Mouse (Mus musculus): ENCODE measurements around the gene Agpat4. TPM values are rescaled to one million over a fixed set of nuclear protein-coding genes. Genes with fewer than 3 reads are reported as not detected.

Agpat4 gene
- total and polyA plus RNA-seq, 2 experiments from 2014 or later: 47.7 to 58.2 TPM

DNA sequence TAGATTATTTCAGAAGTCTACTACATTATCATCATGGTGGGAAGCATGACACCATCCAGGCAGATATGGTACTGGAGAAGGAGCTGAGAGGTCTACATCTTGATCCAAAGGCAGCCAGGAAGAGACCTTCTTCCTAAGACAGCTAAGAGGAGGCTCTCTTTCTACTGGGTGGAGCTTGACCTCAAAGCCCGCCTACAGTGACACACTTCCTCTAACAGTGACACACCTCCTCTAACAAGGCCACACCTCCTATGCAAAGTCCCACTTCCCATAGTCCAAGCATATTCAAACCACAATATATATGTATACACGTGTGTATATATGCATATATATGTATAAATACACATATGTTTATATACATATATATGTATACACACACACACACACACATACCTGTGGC is 32.5 kb downstream of the Agpat4 start:
- H3K27ac ChIP-seq (ENCODE audit: low read depth, low read length): no peak overlapping the region
- no peaks in the 10 kb centered on the region for H3K4me1 ChIP-seq (ENCODE audit: insufficient read depth, low read length)
- TF ChIP-seq CTCF (IDR thresholded peaks at IDR 0.05): no peak
- peaks cover 20% of the 10 kb centered on the region for H3K36me3 ChIP-seq (ENCODE audit: insufficient read depth, low read length)
- no peak overlapping the region for H3K4me2 ChIP-seq (ENCODE audit: low read depth, low read length, poor library complexity, severe bottlenecking)
- H3K27me3 ChIP-seq (ENCODE audit: insufficient read depth, low read length): no peaks in the 10 kb centered on the region
- H3K9ac ChIP-seq (replicated peaks; ENCODE audit: low read length, poor library complexity, severe bottlenecking): no peak overlapping the region
- ATAC-seq (ENCODE audit: low FRiP score) (no peak), DNase-seq (ENCODE audit: low spot score) (no peak)
- 99% methylated on average over 2 of the region's 2 CpGs for WGBS
- H3K9me3 ChIP-seq (ENCODE audit: low read length): no peaks in the 10 kb centered on the region
- H3K4me3 ChIP-seq (ENCODE audit: low read depth, low read length): no peak overlapping the region

GRCm38 (mm10) chr17:12154260-12154659 is 35.8 kb downstream of the Agpat4 start:
- no peak for DNase-seq (ENCODE audit: low spot score)

GRCm38 (mm10) chr17:12155236-12155635 is 36.7 kb downstream of the Agpat4 start:
- WGBS: 90% methylated on average over 6 of the region's 6 CpGs
- Histone ChIP-seq H3K36me3 (ENCODE audit: insufficient read depth, low read length) (peaks cover 22% of the 10 kb centered on the region), H3K9ac (replicated peaks; ENCODE audit: low read length, poor library complexity, severe bottlenecking) (no peak overlapping the region), H3K4me1 (ENCODE audit: insufficient read depth, low read length) (no peaks in the 10 kb centered on the region), H3K9me3 (ENCODE audit: low read length) (no peaks in the 10 kb centered on the region), H3K27me3 (ENCODE audit: insufficient read depth, low read length) (no peaks in the 10 kb centered on the region), H3K27ac (ENCODE audit: low read depth, low read length) (no peak overlapping the region), H3K4me2 (ENCODE audit: low read depth, low read length, poor library complexity, severe bottlenecking) (no peak overlapping the region), H3K4me3 (ENCODE audit: low read depth, low read length) (no peak overlapping the region)
- no peak for TF ChIP-seq CTCF (IDR thresholded peaks at IDR 0.05)
- DNase-seq (ENCODE audit: low spot score): no peak
- ATAC-seq (ENCODE audit: low FRiP score): no peak

More at GRCm38 (mm10) chr17:12154260-12154659, 35.8 kb downstream of the Agpat4 start:
- H3K4me3 ChIP-seq (ENCODE audit: low read depth, low read length): no peak overlapping the region
- no peaks in the 10 kb centered on the region for H3K4me1 ChIP-seq (ENCODE audit: insufficient read depth, low read length)
- H3K9me3 ChIP-seq (ENCODE audit: low read length): no peaks in the 10 kb centered on the region
- 73% methylated on average over 2 of the region's 2 CpGs for WGBS
- no peak overlapping the region for H3K9ac ChIP-seq (replicated peaks; ENCODE audit: low read length, poor library complexity, severe bottlenecking)
- peaks cover 22% of the 10 kb centered on the region for H3K36me3 ChIP-seq (ENCODE audit: insufficient read depth, low read length)
- ATAC-seq (ENCODE audit: low FRiP score): no peak
- no peak overlapping the region for H3K27ac ChIP-seq (ENCODE audit: low read depth, low read length)
- TF ChIP-seq CTCF (IDR thresholded peaks at IDR 0.05): no peak
- no peak overlapping the region for H3K4me2 ChIP-seq (ENCODE audit: low read depth, low read length, poor library complexity, severe bottlenecking)
- H3K27me3 ChIP-seq (ENCODE audit: insufficient read depth, low read length): no peaks in the 10 kb centered on the region

- no peaks in the 10 kb centered on the region for H3K27me3 ChIP-seq (ENCODE audit: insufficient read depth, low read length)
- H3K4me3 ChIP-seq (ENCODE audit: low read depth, low read length): no peak overlapping the region
- H3K27ac ChIP-seq (ENCODE audit: low read depth, low read length): no peak overlapping the region
- no peak overlapping the region for H3K4me2 ChIP-seq (ENCODE audit: low read depth, low read length, poor library complexity, severe bottlenecking)
- no peak for ATAC-seq (ENCODE audit: low FRiP score)
- TF ChIP-seq CTCF (IDR thresholded peaks at IDR 0.05): no peak
- peaks cover 22% of the 10 kb centered on the region for H3K36me3 ChIP-seq (ENCODE audit: insufficient read depth, low read length)
- H3K9me3 ChIP-seq (ENCODE audit: low read length): no peaks in the 10 kb centered on the region
- DNase-seq (ENCODE audit: low spot score): no peak
- no peaks in the 10 kb centered on the region for H3K4me1 ChIP-seq (ENCODE audit: insufficient read depth, low read length)
- H3K9ac ChIP-seq (replicated peaks; ENCODE audit: low read length, poor library complexity, severe bottlenecking): no peak overlapping the region
- WGBS: 83% methylated on average over 4 of the region's 4 CpGs
These were observed 37.4 kb downstream of the Agpat4 start for GRCm38 (mm10) chr17:12155872-12156271.

DNA sequence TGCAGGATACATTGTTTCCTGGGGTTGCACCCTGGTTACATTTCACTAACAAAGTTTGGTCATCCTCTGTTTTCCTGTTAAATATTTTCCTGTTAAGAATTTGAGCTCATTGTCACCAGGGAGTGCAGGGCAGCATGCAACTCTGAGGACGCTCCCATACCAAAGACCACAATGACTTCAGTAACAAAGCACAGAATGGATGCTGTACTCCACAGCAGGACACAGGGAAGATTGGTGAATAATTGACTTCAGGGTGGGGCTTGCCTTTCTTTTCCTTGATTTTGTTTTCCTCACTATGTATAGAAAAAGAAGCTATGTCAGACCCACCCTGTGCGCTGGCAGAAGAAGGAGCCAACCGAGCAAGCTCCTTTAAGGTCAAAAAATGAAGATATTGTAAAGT is 38.2 kb downstream of the Agpat4 start:
- no peak overlapping the region for H3K27ac ChIP-seq (ENCODE audit: low read depth, low read length)
- H3K4me2 ChIP-seq (ENCODE audit: low read depth, low read length, poor library complexity, severe bottlenecking): no peak overlapping the region
- no peak for ATAC-seq (ENCODE audit: low FRiP score)
- no peak overlapping the region for H3K9ac ChIP-seq (replicated peaks; ENCODE audit: low read length, poor library complexity, severe bottlenecking)
- WGBS: 81% methylated on average over 3 of the region's 3 CpGs
- no peak for TF ChIP-seq CTCF (IDR thresholded peaks at IDR 0.05)
- no peaks in the 10 kb centered on the region for H3K27me3 ChIP-seq (ENCODE audit: insufficient read depth, low read length)
- no peaks in the 10 kb centered on the region for H3K4me1 ChIP-seq (ENCODE audit: insufficient read depth, low read length)
- DNase-seq (ENCODE audit: low spot score): no peak
- no peaks in the 10 kb centered on the region for H3K9me3 ChIP-seq (ENCODE audit: low read length)
- H3K4me3 ChIP-seq (ENCODE audit: low read depth, low read length): no peak overlapping the region
- peaks cover 24% of the 10 kb centered on the region for H3K36me3 ChIP-seq (ENCODE audit: insufficient read depth, low read length)

GRCm38 (mm10) chr17:12157203-12157602 is 38.7 kb downstream of the Agpat4 start:
- ATAC-seq (ENCODE audit: low FRiP score) (no peak), DNase-seq (ENCODE audit: low spot score) (no peak)
- Histone ChIP-seq H3K27ac (ENCODE audit: low read depth, low read length) (no peak overlapping the region), H3K9me3 (ENCODE audit: low read length) (no peaks in the 10 kb centered on the region), H3K4me2 (ENCODE audit: low read depth, low read length, poor library complexity, severe bottlenecking) (no peak overlapping the region), H3K9ac (replicated peaks; ENCODE audit: low read length, poor library complexity, severe bottlenecking) (no peak overlapping the region), H3K4me1 (ENCODE audit: insufficient read depth, low read length) (no peaks in the 10 kb centered on the region), H3K4me3 (ENCODE audit: low read depth, low read length) (no peak overlapping the region), H3K27me3 (ENCODE audit: insufficient read depth, low read length) (no peaks in the 10 kb centered on the region), H3K36me3 (ENCODE audit: insufficient read depth, low read length) (peaks cover 20% of the 10 kb centered on the region)
- 83% methylated on average over 2 of the region's 2 CpGs for WGBS
- TF ChIP-seq CTCF (IDR thresholded peaks at IDR 0.05): no peak
